Mouse (Mus musculus) E14TG2a.4 (cell line): Measurements from ENCODE around the gene Gm45808.

ENCODE experiments used
- CTCF ChIP-seq: conservative IDR thresholded peaks from 2 replicates; pipeline ENCODE4 v1.5.1; 2014; ENCODE audit warnings: low read length
- NANOG ChIP-seq: IDR thresholded peaks from 2 replicates; pipeline ENCODE4 v1.6.1; 2014; ENCODE audit warnings: borderline replicate concordance, low read length, mixed read lengths
- POU5F1 ChIP-seq: IDR thresholded peaks from 2 replicates; pipeline ENCODE4 v1.6.1; 2014; ENCODE audit warnings: low read length, borderline replicate concordance

DNA sequence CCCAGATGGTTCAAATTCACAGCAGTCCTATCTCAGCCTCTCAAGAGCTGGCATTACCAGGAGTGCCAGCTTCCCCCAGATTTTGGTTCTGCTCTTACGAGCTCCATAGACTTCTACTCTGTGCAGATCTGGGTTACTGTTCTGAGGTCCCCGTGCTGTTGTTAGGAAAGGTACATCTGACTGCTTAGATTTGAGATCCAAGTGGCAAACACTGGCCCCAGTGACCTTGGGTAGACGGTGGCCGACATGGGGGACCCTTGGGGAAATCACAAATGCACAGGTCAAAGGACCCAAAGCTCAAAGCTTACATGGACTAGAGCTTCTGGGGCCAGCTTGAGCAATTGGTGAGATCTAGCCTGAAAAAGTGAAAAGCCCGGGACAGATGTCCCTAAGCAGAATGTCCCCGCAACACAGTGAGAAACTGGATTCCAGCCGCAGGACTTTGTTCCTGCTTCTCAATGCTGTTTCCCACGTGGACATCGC lies 29.8 kb downstream of the Gm45808 start:
- TF ChIP-seq NANOG (no peak), CTCF (no peak), POU5F1 (no peak)
